Mouse (Mus musculus): ENCODE data around the gene Gse1. TPM values are rescaled to one million over a fixed set of nuclear protein-coding genes. Genes with fewer than 3 reads are reported as not detected.

Gse1 gene
- total RNA-seq, 1 experiment: 21.4 TPM

- Histone ChIP-seq H3K9me3 (ENCODE audit: control insufficient read depth, insufficient read depth, low read depth, low read length) (no peaks in the 10 kb centered on the region), H3K27ac (ENCODE audit: insufficient read depth, low read depth, low read length, poor library complexity, severe bottlenecking) (no peak overlapping the region), H3K36me3 (ENCODE audit: control insufficient read depth, insufficient read depth, low read length, poor library complexity, severe bottlenecking) (no peaks in the 10 kb centered on the region), H3K4me1 (ENCODE audit: control insufficient read depth in 2 of 2, insufficient read depth in 2 of 2, low read length in 2 of 2, poor library complexity in 1 of 2) (peaks cover 4% of the 10 kb centered on the region in 2 experiments), H3K9ac (ENCODE audit: insufficient read depth, low read depth, low read length, poor library complexity, severe bottlenecking) (no peak overlapping the region), H3K4me3 (ENCODE audit: insufficient read depth in 1 of 2, low read depth in 1 of 2, low read length in 2 of 2, poor library complexity in 1 of 2, severe bottlenecking in 1 of 2) (no peak overlapping the region)
- in situ Hi-C loops (cut with MboI; ENCODE audit: low sequenced_read_pairs in 2 of 2, unreplicated experiment in 2 of 2): no loop called here
- DNase-seq (ENCODE audit: low read depth, low spot score): no peak
- TF ChIP-seq ZNF384 (IDR thresholded peaks at IDR 0.05; ENCODE audit: low read depth, low read length) (no peak), MAFK (IDR thresholded peaks at IDR 0.05; ENCODE audit: insufficient read depth, low read depth, low read length) (no peak), CHD2 (IDR thresholded peaks at IDR 0.05; ENCODE audit: low read depth, low read length) (no peak), HCFC1 (IDR thresholded peaks at IDR 0.05; ENCODE audit: borderline replicate concordance, insufficient read depth, low read length) (no peak), ZC3H11A (IDR thresholded peaks at IDR 0.05; ENCODE audit: borderline replicate concordance, low read depth, low read length) (no peak)
Measured at GRCm38 (mm10) chr8:120435781-120436180, 207.5 kb downstream of the Gse1 start.

GRCm38 (mm10) chr8:120436491-120437030, 208.3 kb downstream of the Gse1 start:
- Histone ChIP-seq H3K9ac (ENCODE audit: insufficient read depth, low read depth, low read length, poor library complexity, severe bottlenecking) (no peak overlapping the region), H3K4me1 (ENCODE audit: control insufficient read depth in 2 of 2, insufficient read depth in 2 of 2, low read length in 2 of 2, poor library complexity in 1 of 2) (peaks cover 4% of the 10 kb centered on the region in 2 experiments)

GRCm38 (mm10) chr8:120437207-120437606, 209.0 kb downstream of the Gse1 start:
- no peak overlapping the region for H3K9ac ChIP-seq (ENCODE audit: insufficient read depth, low read depth, low read length, poor library complexity, severe bottlenecking)
- no peak overlapping the region for H3K27ac ChIP-seq (ENCODE audit: insufficient read depth, low read depth, low read length, poor library complexity, severe bottlenecking)
- H3K9me3 ChIP-seq (ENCODE audit: control insufficient read depth, insufficient read depth, low read depth, low read length): no peaks in the 10 kb centered on the region
- in situ Hi-C loops (cut with MboI; ENCODE audit: low sequenced_read_pairs in 2 of 2, unreplicated experiment in 2 of 2): no loop called here
- TF ChIP-seq ZNF384 (IDR thresholded peaks at IDR 0.05; ENCODE audit: low read depth, low read length): no peak
- no peak for TF ChIP-seq MAFK (IDR thresholded peaks at IDR 0.05; ENCODE audit: insufficient read depth, low read depth, low read length)
- no peak for TF ChIP-seq ZC3H11A (IDR thresholded peaks at IDR 0.05; ENCODE audit: borderline replicate concordance, low read depth, low read length)
- TF ChIP-seq HCFC1 (IDR thresholded peaks at IDR 0.05; ENCODE audit: borderline replicate concordance, insufficient read depth, low read length): no peak
- TF ChIP-seq CHD2 (IDR thresholded peaks at IDR 0.05; ENCODE audit: low read depth, low read length): no peak
- H3K36me3 ChIP-seq (ENCODE audit: control insufficient read depth, insufficient read depth, low read length, poor library complexity, severe bottlenecking): no peaks in the 10 kb centered on the region
- DNase-seq (ENCODE audit: low read depth, low spot score): no peak
- H3K4me3 ChIP-seq (ENCODE audit: insufficient read depth in 1 of 2, low read depth in 1 of 2, low read length in 2 of 2, poor library complexity in 1 of 2, severe bottlenecking in 1 of 2): no peak overlapping the region
- H3K4me1 ChIP-seq (ENCODE audit: control insufficient read depth in 2 of 2, insufficient read depth in 2 of 2, low read length in 2 of 2, poor library complexity in 1 of 2): peaks cover 4% of the 10 kb centered on the region in 2 experiments

More at GRCm38 (mm10) chr8:120436491-120437030, 208.3 kb downstream of the Gse1 start:
- Histone ChIP-seq H3K36me3 (ENCODE audit: control insufficient read depth, insufficient read depth, low read length, poor library complexity, severe bottlenecking) (no peaks in the 10 kb centered on the region), H3K27ac (ENCODE audit: insufficient read depth, low read depth, low read length, poor library complexity, severe bottlenecking) (no peak overlapping the region), H3K4me3 (ENCODE audit: insufficient read depth in 1 of 2, low read depth in 1 of 2, low read length in 2 of 2, poor library complexity in 1 of 2, severe bottlenecking in 1 of 2) (no peak overlapping the region), H3K9me3 (ENCODE audit: control insufficient read depth, insufficient read depth, low read depth, low read length) (no peaks in the 10 kb centered on the region)
- DNase-seq (ENCODE audit: low read depth, low spot score): no peak
- TF ChIP-seq HCFC1 (IDR thresholded peaks at IDR 0.05; ENCODE audit: borderline replicate concordance, insufficient read depth, low read length): no peak
- no peak for TF ChIP-seq CHD2 (IDR thresholded peaks at IDR 0.05; ENCODE audit: low read depth, low read length)
- no peak for TF ChIP-seq ZNF384 (IDR thresholded peaks at IDR 0.05; ENCODE audit: low read depth, low read length)
- TF ChIP-seq MAFK (IDR thresholded peaks at IDR 0.05; ENCODE audit: insufficient read depth, low read depth, low read length): no peak
- TF ChIP-seq ZC3H11A (IDR thresholded peaks at IDR 0.05; ENCODE audit: borderline replicate concordance, low read depth, low read length): no peak
- in situ Hi-C loops (cut with MboI; ENCODE audit: low sequenced_read_pairs in 2 of 2, unreplicated experiment in 2 of 2): no loop called here

GRCm38 (mm10) chr8:120437666-120438395, 209.6 kb downstream of the Gse1 start:
- TF ChIP-seq CHD2 (IDR thresholded peaks at IDR 0.05; ENCODE audit: low read depth, low read length) (no peak), ZNF384 (IDR thresholded peaks at IDR 0.05; ENCODE audit: low read depth, low read length) (no peak), HCFC1 (IDR thresholded peaks at IDR 0.05; ENCODE audit: borderline replicate concordance, insufficient read depth, low read length) (no peak), ZC3H11A (IDR thresholded peaks at IDR 0.05; ENCODE audit: borderline replicate concordance, low read depth, low read length) (no peak), MAFK (IDR thresholded peaks at IDR 0.05; ENCODE audit: insufficient read depth, low read depth, low read length) (no peak)
- H3K27ac ChIP-seq (ENCODE audit: insufficient read depth, low read depth, low read length, poor library complexity, severe bottlenecking): no peak overlapping the region
- peaks cover 4% of the 10 kb centered on the region in 2 experiments for H3K4me1 ChIP-seq (ENCODE audit: control insufficient read depth in 2 of 2, insufficient read depth in 2 of 2, low read length in 2 of 2, poor library complexity in 1 of 2)
- in situ Hi-C loops (cut with MboI; ENCODE audit: low sequenced_read_pairs in 2 of 2, unreplicated experiment in 2 of 2): no loop called here
- no peak overlapping the region for H3K9ac ChIP-seq (ENCODE audit: insufficient read depth, low read depth, low read length, poor library complexity, severe bottlenecking)
- no peak overlapping the region; a peak in 1 of 4 replicates for H3K4me3 ChIP-seq (ENCODE audit: insufficient read depth in 1 of 2, low read depth in 1 of 2, low read length in 2 of 2, poor library complexity in 1 of 2, severe bottlenecking in 1 of 2)
- H3K9me3 ChIP-seq (ENCODE audit: control insufficient read depth, insufficient read depth, low read depth, low read length): no peaks in the 10 kb centered on the region
- H3K36me3 ChIP-seq (ENCODE audit: control insufficient read depth, insufficient read depth, low read length, poor library complexity, severe bottlenecking): no peaks in the 10 kb centered on the region
- DNase-seq (ENCODE audit: low read depth, low spot score): no peak
